Mouse (Mus musculus) mouse trophoblast stem cell (cell line): Measurements from ENCODE around the gene Unc5a.

Experiments used
- in situ Hi-C, 2 experiments: fragments of 300-500 bp; cut with MseI, MboI; formaldehyde crosslinking; loops; 2 replicates in 1 of 2; 3 replicates in 1 of 2; pipeline ENCODE4 v1.15.1; 2025

Gene Unc5a

GRCm38 (mm10) chr13:54948531-54949493 lies at the start of gene Unc5a:
TSS of gene Unc5a (plus strand) at chr13:54949411.
- in situ Hi-C loops, result no loop called here

DNA sequence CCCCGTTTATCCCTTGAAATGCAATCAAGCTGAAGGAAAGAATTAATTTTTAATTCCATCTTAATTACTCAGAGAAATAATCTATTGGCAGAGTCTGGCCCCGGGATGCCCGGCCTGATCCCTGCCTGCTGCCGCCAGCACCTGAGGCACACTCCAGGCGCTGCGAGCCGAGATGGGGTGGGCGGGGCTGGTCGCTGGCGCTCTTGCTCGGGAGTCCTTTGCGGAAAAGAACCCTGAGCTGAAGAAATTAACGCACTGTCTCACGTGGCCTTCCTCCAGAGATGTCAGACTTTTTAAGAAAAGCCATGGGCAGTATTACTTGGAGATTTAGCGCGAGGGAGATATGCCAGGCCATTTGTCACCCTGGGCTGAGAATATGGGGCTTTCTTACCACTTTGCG lies 37.2 kb upstream of the Unc5a start:
- in situ Hi-C loops, result no loop called here

- in situ Hi-C loops, result no loop called here
These were observed 36.2 kb upstream of the Unc5a start for GRCm38 (mm10) chr13:54912894-54913621.

DNA sequence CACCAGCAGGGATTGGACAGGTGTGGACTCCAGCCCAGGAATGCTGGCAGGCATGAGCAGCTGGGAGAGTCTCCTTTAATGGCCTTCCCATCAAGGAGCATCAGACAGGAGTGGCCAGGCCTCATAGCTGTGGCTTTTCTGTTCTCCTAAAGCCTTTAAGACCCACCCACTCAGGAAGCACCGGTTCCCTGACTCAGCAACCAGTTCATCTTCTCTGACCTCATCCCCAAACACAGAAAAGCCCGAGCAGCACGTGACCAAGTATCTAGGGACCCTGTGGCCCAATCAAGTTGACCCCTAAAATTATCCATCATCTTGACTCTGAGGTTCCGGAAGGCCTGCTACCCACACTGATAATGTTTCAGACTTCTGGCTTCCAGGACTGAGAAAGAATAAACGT lies 32.6 kb upstream of the Unc5a start:
- in situ Hi-C loops, result no loop called here

GRCm38 (mm10) chr13:54918910-54919309 lies 30.3 kb upstream of the Unc5a start:
- in situ Hi-C loops, result no loop called here

- in situ Hi-C loops, result no loop called here
These were observed 29.5 kb upstream of the Unc5a start for GRCm38 (mm10) chr13:54919666-54920065.

- in situ Hi-C loops, result no loop called here
These were observed 27.5 kb upstream of the Unc5a start for GRCm38 (mm10) chr13:54921700-54922099.

DNA sequence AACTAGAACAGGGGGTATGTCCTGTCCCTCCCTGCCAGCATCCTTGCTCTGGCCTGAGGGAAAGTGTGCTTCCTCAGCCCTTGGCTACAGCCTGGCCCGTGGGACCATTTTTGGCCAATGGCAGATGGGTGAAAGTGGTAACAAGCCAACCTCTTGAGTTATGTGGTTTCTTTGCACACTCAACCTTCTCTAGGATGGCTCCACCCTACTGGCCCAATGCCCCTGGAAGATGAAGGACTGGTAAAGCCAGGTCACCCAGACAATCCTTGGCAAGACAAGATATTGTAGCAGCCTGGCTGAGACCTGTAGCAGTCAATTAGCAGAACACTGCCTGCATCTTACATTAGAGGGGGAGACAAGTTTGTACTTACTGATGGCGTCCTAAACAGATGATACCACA lies 25.5 kb upstream of the Unc5a start:
- in situ Hi-C loops, result no loop called here

DNA sequence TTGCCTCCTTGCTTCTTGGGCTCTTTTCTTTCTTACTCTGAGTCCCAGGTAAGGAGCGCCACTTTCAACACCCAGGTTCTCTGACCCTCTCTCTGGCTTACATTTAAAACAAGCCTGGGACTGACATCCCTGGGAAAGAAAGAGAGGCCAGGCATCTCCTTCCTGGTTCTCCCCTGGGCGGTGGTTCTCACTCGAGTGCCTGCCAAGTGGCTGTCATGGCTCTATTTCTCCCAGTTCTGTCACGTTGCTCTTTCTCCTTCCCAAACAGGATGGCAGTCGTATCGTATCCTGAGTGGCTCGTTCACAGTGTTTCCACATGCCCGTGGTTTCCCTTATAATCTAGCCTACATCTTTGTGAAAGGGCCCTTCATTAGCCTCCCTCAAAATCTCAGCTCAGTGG lies 23.7 kb upstream of the Unc5a start:
- in situ Hi-C loops, result no loop called here

DNA sequence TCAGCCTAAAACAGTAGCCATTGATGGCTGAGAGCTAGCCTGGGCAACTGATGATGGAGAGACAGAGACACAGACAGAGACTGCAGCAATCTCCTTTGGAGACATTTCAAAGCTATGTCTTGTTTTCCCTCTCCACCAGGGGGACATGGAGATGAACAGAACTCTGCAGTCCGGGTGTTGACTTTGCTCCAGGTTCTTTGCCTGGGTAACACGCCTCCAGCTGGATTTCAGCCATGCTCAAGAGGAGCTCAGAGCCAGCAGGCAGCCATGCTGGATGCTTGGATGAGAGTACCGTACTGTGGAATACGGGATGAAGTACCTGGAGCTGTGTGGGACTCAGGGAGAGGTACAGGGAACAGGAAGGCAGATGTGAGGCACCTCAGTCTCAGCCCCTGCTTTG lies 22.6 kb upstream of the Unc5a start:
- in situ Hi-C loops, result no loop called here

DNA sequence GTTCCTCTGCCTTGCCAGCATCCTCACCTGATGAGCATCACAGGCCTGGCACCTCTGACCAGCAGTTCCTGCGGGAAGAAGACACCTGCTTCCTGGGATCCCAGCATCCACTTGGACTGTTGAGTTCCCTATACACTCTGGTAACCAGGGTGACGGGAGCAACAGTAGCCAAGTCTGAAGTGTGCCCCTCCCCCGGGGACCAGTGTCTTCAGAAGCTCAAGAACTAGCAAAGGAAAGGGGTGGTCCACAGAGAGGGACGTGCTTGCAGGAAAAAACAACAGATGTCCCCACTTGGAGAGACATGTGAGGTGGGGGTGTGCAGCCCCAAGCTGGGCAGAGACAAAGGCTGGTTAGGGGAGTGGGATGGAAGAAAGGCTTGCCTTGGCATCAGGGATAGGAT lies 19.1 kb upstream of the Unc5a start:
- in situ Hi-C loops, result no loop called here

DNA sequence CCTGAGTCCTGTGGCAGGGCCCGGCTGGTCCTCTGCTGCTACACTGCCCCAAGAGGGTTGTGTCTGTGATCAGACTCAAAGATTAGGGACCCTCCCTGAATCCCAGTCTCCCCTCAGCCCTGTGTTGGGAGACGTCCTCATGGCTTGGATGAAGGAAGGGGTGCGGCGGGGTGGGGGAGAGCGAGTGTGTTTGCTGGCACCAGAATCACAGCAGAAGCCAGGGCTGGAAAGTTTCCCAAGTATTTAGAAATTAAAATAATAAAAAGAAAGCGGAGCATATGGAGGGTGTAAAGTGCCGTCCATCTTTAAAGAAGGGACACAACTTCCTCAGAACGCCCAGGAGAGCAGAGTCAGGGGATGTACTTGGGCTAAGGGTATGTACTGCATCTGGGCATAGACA lies 14.3 kb upstream of the Unc5a start:
- in situ Hi-C loops, result no loop called here

- in situ Hi-C loops, result no loop called here
These were observed 13.0 kb upstream of the Unc5a start for GRCm38 (mm10) chr13:54936173-54936572.

- in situ Hi-C loops, result no loop called here
These were observed 11.3 kb upstream of the Unc5a start for GRCm38 (mm10) chr13:54937885-54938284.

DNA sequence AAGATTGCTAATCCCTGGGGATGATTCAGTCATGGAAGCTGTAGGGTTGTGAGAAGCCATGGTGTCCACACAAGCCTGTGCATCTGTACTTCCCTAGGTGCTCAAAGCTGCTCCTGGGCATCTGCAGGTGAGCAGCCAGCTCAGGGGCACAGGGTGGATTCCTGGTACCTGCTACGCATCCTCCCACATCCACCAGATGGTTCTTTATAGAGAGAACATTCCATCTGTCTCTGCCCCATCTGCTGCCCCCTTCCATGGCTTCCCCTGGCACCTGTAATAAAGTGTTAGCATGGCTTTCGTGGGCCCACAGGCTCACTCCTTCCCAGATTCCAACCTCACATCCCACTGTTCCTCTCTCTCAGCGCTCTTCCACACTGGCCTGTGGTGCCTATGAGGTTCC lies 10.7 kb upstream of the Unc5a start:
- in situ Hi-C loops, result no loop called here

DNA sequence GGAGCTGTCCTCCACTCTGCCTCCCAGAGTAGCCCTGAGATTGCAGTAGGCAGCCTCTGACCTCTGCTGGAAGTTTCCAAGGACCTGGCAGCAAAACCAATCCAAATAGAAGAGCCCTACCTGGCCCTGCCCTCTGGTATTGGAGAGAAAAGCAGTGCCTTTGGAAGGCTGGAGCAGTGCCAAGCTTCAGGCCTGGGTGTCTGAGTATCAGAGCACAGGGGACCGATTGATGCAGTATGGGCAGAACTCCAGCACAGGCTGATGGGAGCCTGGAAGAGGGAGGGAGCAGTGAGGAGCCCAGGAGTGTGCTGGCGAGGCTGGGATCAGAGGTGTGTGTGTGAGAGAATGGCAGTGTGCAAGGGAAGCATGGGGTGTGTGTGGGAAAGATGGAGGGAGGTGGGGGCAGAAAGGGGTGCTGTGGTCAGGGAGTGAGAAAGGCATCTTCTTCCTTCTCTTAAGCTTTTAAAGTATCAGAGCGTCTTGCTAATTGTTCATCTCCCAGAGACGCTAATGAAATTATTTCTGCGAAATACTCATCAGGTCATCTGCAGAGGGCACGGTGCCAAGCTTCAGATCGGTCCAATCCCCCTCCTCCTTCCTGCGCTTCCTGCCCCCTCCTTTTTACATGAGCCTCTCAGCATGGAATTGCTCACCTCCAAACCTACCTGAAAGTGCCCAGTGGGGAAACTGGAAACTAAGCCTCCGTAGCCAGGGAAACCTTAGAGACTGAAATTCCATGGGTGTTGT lies 4.6 kb upstream of the Unc5a start:
- in situ Hi-C loops, result no loop called here

DNA sequence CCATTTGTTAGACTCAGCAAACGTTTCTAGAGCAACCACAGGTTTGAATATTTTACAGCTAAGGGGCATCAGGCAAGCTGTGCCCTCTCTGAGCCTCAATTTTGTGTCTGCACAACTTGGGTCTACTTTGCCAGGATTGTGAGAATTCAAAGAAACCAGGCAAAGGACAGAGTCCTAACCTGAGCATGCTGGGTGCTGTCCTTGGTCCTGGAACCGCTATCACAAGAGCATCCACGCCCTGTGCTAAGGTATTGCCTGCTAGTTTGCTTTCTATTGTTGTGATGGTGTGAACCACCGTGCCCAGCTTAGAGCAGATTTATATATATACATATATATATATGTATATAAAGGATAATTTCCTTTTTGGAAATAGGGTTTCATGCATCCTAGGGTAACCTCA lies 3.9 kb upstream of the Unc5a start:
- in situ Hi-C loops, result no loop called here

DNA sequence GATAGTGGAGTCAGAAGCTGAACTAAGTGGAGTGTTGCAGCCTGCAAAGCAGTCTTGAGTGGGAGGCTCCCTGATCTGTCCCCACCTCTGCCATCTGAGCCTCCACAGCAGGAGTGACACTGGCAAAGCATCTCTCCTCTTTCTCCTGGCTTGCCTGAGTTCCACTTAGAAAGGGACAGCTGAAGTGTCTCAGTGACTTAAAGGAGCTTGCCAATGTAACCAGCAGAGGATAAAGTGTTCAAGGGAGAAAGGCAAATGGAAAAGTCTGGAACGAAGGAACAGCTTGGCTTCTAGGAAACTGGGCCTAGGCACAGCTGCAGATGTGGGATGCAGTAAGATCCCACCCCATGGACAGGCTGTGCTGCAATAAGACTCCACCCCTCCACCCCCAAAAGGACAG lies 2.8 kb upstream of the Unc5a start:
- in situ Hi-C loops, result no loop called here

DNA sequence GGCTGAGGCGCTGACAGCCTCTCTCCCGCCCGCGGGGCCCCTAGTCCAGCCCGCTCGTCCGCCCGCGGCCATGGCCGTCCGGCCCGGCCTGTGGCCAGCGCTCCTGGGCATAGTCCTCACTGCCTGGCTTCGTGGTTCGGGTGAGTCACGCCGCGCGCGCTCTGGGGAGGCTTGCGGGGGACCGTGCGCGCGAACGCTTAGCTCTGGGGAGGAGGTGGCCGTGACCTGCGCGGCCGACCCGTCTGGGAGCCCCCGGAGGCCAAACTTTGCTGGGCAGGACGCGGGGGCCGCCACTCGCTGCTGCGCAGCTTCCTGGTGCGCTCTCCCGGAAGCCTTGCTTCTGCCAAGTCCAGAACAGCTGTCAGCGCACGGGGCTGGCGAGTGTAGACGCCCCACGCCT lies 381 bp downstream of the Unc5a start:
- in situ Hi-C loops, result no loop called here

- in situ Hi-C loops, result no loop called here
These were observed 920 bp downstream of the Unc5a start for GRCm38 (mm10) chr13:54950131-54950530.

GRCm38 (mm10) chr13:54951166-54951565 lies 2.0 kb downstream of the Unc5a start:
- in situ Hi-C loops, result no loop called here

GRCm38 (mm10) chr13:54954745-54955144 lies 5.5 kb downstream of the Unc5a start:
- in situ Hi-C loops, result no loop called here
